Mouse (Mus musculus): ENCODE data around the gene Ugt1a10.

GRCm38 (mm10) chr1:88260114-88260513 is 204.9 kb downstream of the Ugt1a10 start:
- TF ChIP-seq POLR2A (IDR thresholded peaks at IDR 0.05; ENCODE audit: low read depth, low read length) = no peak
- TF ChIP-seq CTCF (IDR thresholded peaks at IDR 0.05; ENCODE audit: extremely low read depth, insufficient read length, insufficient replicate concordance, low read depth, low read length) = no peak

All from small intestine, adult 2 months (tissue).